Mouse (Mus musculus): ENCODE data around the gene Vkorc1l1. TPM values are rescaled to one million over a fixed set of nuclear protein-coding genes. Genes with fewer than 3 reads are reported as not detected.
A peak's percentile ranks its signal among the peaks of the same experiment; 100 is the strongest.

Vkorc1l1 gene
- total and polyA plus RNA-seq, 3 experiments = 21.6 to 122 (median 90.2) TPM

GRCm38 (mm10) chr5:130027134-130027533 lies 85.4 kb downstream of the Vkorc1l1 start:
- TF ChIP-seq GATA2 (IDR thresholded peaks at IDR 0.05; ENCODE audit: borderline replicate concordance, low read depth, low read length) (no peak), POLR2AphosphoS5 (IDR thresholded peaks at IDR 0.05; ENCODE audit: insufficient replicate concordance, low read depth, low read length) (no peak), GATA1 (IDR thresholded peaks at IDR 0.05; ENCODE audit: borderline replicate concordance, low read length) (no peak), CTCF (IDR thresholded peaks at IDR 0.05; ENCODE audit: low read depth, low read length) (no peak), TAL1 (conservative IDR thresholded peaks at IDR 0.05; ENCODE audit: low read depth, low read length) (no peak)
- peaks cover 53% of the 10 kb centered on the region for H3K4me1 ChIP-seq (ENCODE audit: insufficient read depth, low read depth, low read length)
- no peak for ATAC-seq (ENCODE audit: extremely low read depth, insufficient number of reproducible peaks, low FRiP score, poor library complexity, severe bottlenecking)
- DNase-seq (ENCODE audit: low spot score) = no peak
- no peaks in the 10 kb centered on the region for H3K27me3 ChIP-seq (ENCODE audit: insufficient read depth, low read length)
- no peaks in the 10 kb centered on the region for H3K9me3 ChIP-seq (replicated peaks)
- H3K4me3 ChIP-seq (ENCODE audit: low read depth, low read length) = no peak overlapping the region
- peaks cover 25% of the 10 kb centered on the region for H3K36me3 ChIP-seq (replicated peaks)

GRCm38 (mm10) chr5:130027696-130028095 lies 85.9 kb downstream of the Vkorc1l1 start:
- Histone ChIP-seq H3K4me3 (ENCODE audit: low read depth, low read length) (no peak overlapping the region), H3K9me3 (replicated peaks) (no peaks in the 10 kb centered on the region), H3K27me3 (ENCODE audit: insufficient read depth, low read length) (no peaks in the 10 kb centered on the region), H3K36me3 (replicated peaks) (peaks cover 27% of the 10 kb centered on the region), H3K4me1 (ENCODE audit: insufficient read depth, low read depth, low read length) (peaks cover 57% of the 10 kb centered on the region)
- DNase-seq (ENCODE audit: low spot score) (no peak), ATAC-seq (ENCODE audit: extremely low read depth, insufficient number of reproducible peaks, low FRiP score, poor library complexity, severe bottlenecking) (no peak)
- TF ChIP-seq GATA2 (IDR thresholded peaks at IDR 0.05; ENCODE audit: borderline replicate concordance, low read depth, low read length) = no peak

GRCm38 (mm10) chr5:130029142-130029897 lies 87.5 kb downstream of the Vkorc1l1 start, which contains the start of the genes Asl and Crcp:
Asl (minus strand) TSS chr5:130029247.
Crcp (plus strand) TSS chr5:130029290.
- TF ChIP-seq TAL1 (conservative IDR thresholded peaks at IDR 0.05; ENCODE audit: low read depth, low read length) (no peak), GATA1 (IDR thresholded peaks at IDR 0.05; ENCODE audit: borderline replicate concordance, low read length) (no peak), CTCF (IDR thresholded peaks at IDR 0.05; ENCODE audit: low read depth, low read length) (no peak), GATA2 (IDR thresholded peaks at IDR 0.05; ENCODE audit: borderline replicate concordance, low read depth, low read length) (no peak), POLR2AphosphoS5 (IDR thresholded peaks at IDR 0.05; ENCODE audit: insufficient replicate concordance, low read depth, low read length) (no peak)
- H3K36me3 ChIP-seq (replicated peaks) = peaks cover 37% of the 10 kb centered on the region
- H3K27me3 ChIP-seq (ENCODE audit: insufficient read depth, low read length) = no peaks in the 10 kb centered on the region
- H3K9me3 ChIP-seq (replicated peaks) = no peaks in the 10 kb centered on the region
- H3K4me1 ChIP-seq (ENCODE audit: insufficient read depth, low read depth, low read length) = peaks cover 49% of the 10 kb centered on the region
- ATAC-seq (ENCODE audit: extremely low read depth, insufficient number of reproducible peaks, low FRiP score, poor library complexity, severe bottlenecking) = peak; percentile 47
- DNase-seq (ENCODE audit: low spot score) = peak; percentile 76
- H3K4me3 ChIP-seq (ENCODE audit: low read depth, low read length) = peak within 1 kb of the TSS; percentile 82

- DNase-seq (ENCODE audit: low spot score) (no peak), ATAC-seq (ENCODE audit: extremely low read depth, insufficient number of reproducible peaks, low FRiP score, poor library complexity, severe bottlenecking) (no peak)
- no peaks in the 10 kb centered on the region for H3K27me3 ChIP-seq (ENCODE audit: insufficient read depth, low read length)
- H3K4me3 ChIP-seq (ENCODE audit: low read depth, low read length) = no peak overlapping the region
- peaks cover 37% of the 10 kb centered on the region for H3K4me1 ChIP-seq (ENCODE audit: insufficient read depth, low read depth, low read length)
- no peaks in the 10 kb centered on the region for H3K9me3 ChIP-seq (replicated peaks)
- TF ChIP-seq TAL1 (conservative IDR thresholded peaks at IDR 0.05; ENCODE audit: low read depth, low read length) = no peak
- TF ChIP-seq POLR2AphosphoS5 (IDR thresholded peaks at IDR 0.05; ENCODE audit: insufficient replicate concordance, low read depth, low read length) = no peak
- no peak for TF ChIP-seq GATA2 (IDR thresholded peaks at IDR 0.05; ENCODE audit: borderline replicate concordance, low read depth, low read length)
- no peak for TF ChIP-seq GATA1 (IDR thresholded peaks at IDR 0.05; ENCODE audit: borderline replicate concordance, low read length)
- TF ChIP-seq CTCF (IDR thresholded peaks at IDR 0.05; ENCODE audit: low read depth, low read length) = no peak
- peaks cover 54% of the 10 kb centered on the region for H3K36me3 ChIP-seq (replicated peaks)
Observed at GRCm38 (mm10) chr5:130031410-130032390, 89.9 kb downstream of the Vkorc1l1 start.

GRCm38 (mm10) chr5:130033869-130034268 lies 92.1 kb downstream of the Vkorc1l1 start:
- peaks cover 71% of the 10 kb centered on the region for H3K36me3 ChIP-seq (replicated peaks)
- TF ChIP-seq TAL1 (conservative IDR thresholded peaks at IDR 0.05; ENCODE audit: low read depth, low read length) (no peak), CTCF (IDR thresholded peaks at IDR 0.05; ENCODE audit: low read depth, low read length) (no peak), GATA1 (IDR thresholded peaks at IDR 0.05; ENCODE audit: borderline replicate concordance, low read length) (no peak), GATA2 (IDR thresholded peaks at IDR 0.05; ENCODE audit: borderline replicate concordance, low read depth, low read length) (no peak), POLR2AphosphoS5 (IDR thresholded peaks at IDR 0.05; ENCODE audit: insufficient replicate concordance, low read depth, low read length) (no peak)
- H3K27me3 ChIP-seq (ENCODE audit: insufficient read depth, low read length) = no peaks in the 10 kb centered on the region
- DNase-seq (ENCODE audit: low spot score) (no peak), ATAC-seq (ENCODE audit: extremely low read depth, insufficient number of reproducible peaks, low FRiP score, poor library complexity, severe bottlenecking) (no peak)
- peaks cover 31% of the 10 kb centered on the region for H3K4me1 ChIP-seq (ENCODE audit: insufficient read depth, low read depth, low read length)
- no peak overlapping the region for H3K4me3 ChIP-seq (ENCODE audit: low read depth, low read length)
- H3K9me3 ChIP-seq (replicated peaks) = no peaks in the 10 kb centered on the region

Other genes starting within 250 kb of the Vkorc1l1 start
- gene Sept14, start 233.5 kb upstream of the Vkorc1l1 start, total RNA-seq (2014; fragmentation: Nextera tagmentation) = not detected in 2 replicates
- gene Sept14, start 233.5 kb upstream of the Vkorc1l1 start, total RNA-seq (2017) = not detected in 2 replicates
- not detected in 2 replicates for gene Sept14, start 233.5 kb upstream of the Vkorc1l1 start, polyA plus RNA-seq (2012)
- 138 and 144 TPM in 2 replicates for gene Mrps17, start 226.5 kb upstream of the Vkorc1l1 start, total RNA-seq (2014; fragmentation: Nextera tagmentation)
- gene Mrps17, start 226.5 kb upstream of the Vkorc1l1 start, total RNA-seq (2017) = 146 and 158 TPM in 2 replicates
- gene Mrps17, start 226.5 kb upstream of the Vkorc1l1 start, polyA plus RNA-seq (2012) = 17.0 and 42.2 TPM in 2 replicates
- 76.7 and 101 TPM in 2 replicates for gene Nipsnap2, start 216.9 kb upstream of the Vkorc1l1 start, total RNA-seq (2014; fragmentation: Nextera tagmentation)
- gene Nipsnap2, start 216.9 kb upstream of the Vkorc1l1 start, total RNA-seq (2017) = 59.9 TPM in 2 replicates
- gene Nipsnap2, start 216.9 kb upstream of the Vkorc1l1 start, polyA plus RNA-seq (2012) = 41.5 and 56.0 TPM in 2 replicates
- gene Psph, start 154.5 kb upstream of the Vkorc1l1 start, total RNA-seq (2014; fragmentation: Nextera tagmentation) = 21.0 and 25.1 TPM in 2 replicates
- gene Psph, start 154.5 kb upstream of the Vkorc1l1 start, total RNA-seq (2017) = 17.9 and 22.2 TPM in 2 replicates
- gene Psph, start 154.5 kb upstream of the Vkorc1l1 start, polyA plus RNA-seq (2012) = 14.5 and 47.5 TPM in 2 replicates
- 9.6 and 12.7 TPM in 2 replicates for gene Sumf2, start 95.0 kb upstream of the Vkorc1l1 start, total RNA-seq (2014; fragmentation: Nextera tagmentation)
- gene Sumf2, start 95.0 kb upstream of the Vkorc1l1 start, total RNA-seq (2017) = 15.7 and 20.9 TPM in 2 replicates
- gene Sumf2, start 95.0 kb upstream of the Vkorc1l1 start, polyA plus RNA-seq (2012) = 23.5 and 25.0 TPM in 2 replicates
- gene Chchd2, start 54.5 kb upstream of the Vkorc1l1 start, total RNA-seq (2014; fragmentation: Nextera tagmentation) = 69.4 and 78.3 TPM in 2 replicates
- 342 and 377 TPM in 2 replicates for gene Chchd2, start 54.5 kb upstream of the Vkorc1l1 start, total RNA-seq (2017)
- gene Chchd2, start 54.5 kb upstream of the Vkorc1l1 start, polyA plus RNA-seq (2012) = 586 and 747 TPM in 2 replicates
- 5.2 and 6.9 TPM in 2 replicates for gene Zbed5, start 46.2 kb upstream of the Vkorc1l1 start, total RNA-seq (2014; fragmentation: Nextera tagmentation)
- 0.99 and 1.4 TPM in 2 replicates for gene Zbed5, start 46.2 kb upstream of the Vkorc1l1 start, total RNA-seq (2017)
- 0.67 and 1.3 TPM in 2 replicates for gene Zbed5, start 46.2 kb upstream of the Vkorc1l1 start, polyA plus RNA-seq (2012)
- gene Phkg1, start 43.4 kb upstream of the Vkorc1l1 start, total RNA-seq (2014; fragmentation: Nextera tagmentation) = not detected in 2 replicates
- gene Phkg1, start 43.4 kb upstream of the Vkorc1l1 start, total RNA-seq (2017) = 0.33 and 0.46 TPM in 2 replicates
- 0.03 TPM in 1 of 2 replicates, not detected in the other for gene Phkg1, start 43.4 kb upstream of the Vkorc1l1 start, polyA plus RNA-seq (2012)
- gene Nupr1l, start 33.4 kb upstream of the Vkorc1l1 start, total RNA-seq (2014; fragmentation: Nextera tagmentation) = 4.0 and 11.2 TPM in 2 replicates
- gene Nupr1l, start 33.4 kb upstream of the Vkorc1l1 start, total RNA-seq (2017) = 4.0 and 8.7 TPM in 2 replicates
- 1.2 TPM in 2 replicates for gene Nupr1l, start 33.4 kb upstream of the Vkorc1l1 start, polyA plus RNA-seq (2012)
- 53.6 and 54.1 TPM in 2 replicates for gene Gusb, start 61.1 kb downstream of the Vkorc1l1 start, total RNA-seq (2014; fragmentation: Nextera tagmentation)
- gene Gusb, start 61.1 kb downstream of the Vkorc1l1 start, total RNA-seq (2017) = 68.0 and 74.6 TPM in 2 replicates
- gene Gusb, start 61.1 kb downstream of the Vkorc1l1 start, polyA plus RNA-seq (2012) = 19.5 and 21.9 TPM in 2 replicates
- 32.8 and 48.6 TPM in 2 replicates for gene Asl, start 87.3 kb downstream of the Vkorc1l1 start, total RNA-seq (2014; fragmentation: Nextera tagmentation)
- 29.4 and 34.2 TPM in 2 replicates for gene Asl, start 87.3 kb downstream of the Vkorc1l1 start, total RNA-seq (2017)
- gene Asl, start 87.3 kb downstream of the Vkorc1l1 start, polyA plus RNA-seq (2012) = 22.6 and 23.9 TPM in 2 replicates
- gene Crcp, start 87.3 kb downstream of the Vkorc1l1 start, total RNA-seq (2014; fragmentation: Nextera tagmentation) = 86.2 and 94.0 TPM in 2 replicates
- gene Crcp, start 87.3 kb downstream of the Vkorc1l1 start, total RNA-seq (2017) = 45.0 and 46.7 TPM in 2 replicates
- 10.2 and 12.4 TPM in 2 replicates for gene Crcp, start 87.3 kb downstream of the Vkorc1l1 start, polyA plus RNA-seq (2012)
- gene Tpst1, start 131.4 kb downstream of the Vkorc1l1 start, total RNA-seq (2014; fragmentation: Nextera tagmentation) = not detected in 2 replicates
- gene Tpst1, start 131.4 kb downstream of the Vkorc1l1 start, total RNA-seq (2017) = 0.22 and 0.58 TPM in 2 replicates
- not detected in 2 replicates for gene Tpst1, start 131.4 kb downstream of the Vkorc1l1 start, polyA plus RNA-seq (2012)
- 5.0 and 6.9 TPM in 2 replicates for gene Kctd7, start 202.9 kb downstream of the Vkorc1l1 start, total RNA-seq (2014; fragmentation: Nextera tagmentation)
- 10.2 and 10.3 TPM in 2 replicates for gene Kctd7, start 202.9 kb downstream of the Vkorc1l1 start, total RNA-seq (2017)
- 7.8 and 10.3 TPM in 2 replicates for gene Kctd7, start 202.9 kb downstream of the Vkorc1l1 start, polyA plus RNA-seq (2012)
- 44.0 and 48.2 TPM in 2 replicates for gene Rabgef1, start 229.8 kb downstream of the Vkorc1l1 start, total RNA-seq (2014; fragmentation: Nextera tagmentation)
- gene Rabgef1, start 229.8 kb downstream of the Vkorc1l1 start, total RNA-seq (2017) = 52.9 and 80.4 TPM in 2 replicates
- gene Rabgef1, start 229.8 kb downstream of the Vkorc1l1 start, polyA plus RNA-seq (2012) = 18.5 and 23.4 TPM in 2 replicates

Measured in G1E (cell line).